Mouse (Mus musculus) olfactory bulb, adult 2 months (tissue): ENCODE results near the gene Ddah2.

ENCODE experiments used
- CTCF ChIP-seq: fragments of 200-500 bp; IDR thresholded peaks from 2 replicates; pipeline ENCODE4 v1.5.1; 2012; ENCODE audit warnings: low read depth, mild to moderate bottlenecking, low read length, moderate library complexity; ENCODE audit not compliant: insufficient read depth
- POLR2A ChIP-seq: fragments of 200-500 bp; IDR thresholded peaks from 2 replicates; pipeline ENCODE4 v1.6.1; 2012; ENCODE audit warnings: mild to moderate bottlenecking, low read depth, low read length, moderate library complexity; ENCODE audit not compliant: insufficient read depth

- TF ChIP-seq CTCF: no peak
- TF ChIP-seq POLR2A: no peak
Measured at GRCm38 (mm10) chr17:35066084-35066483, 7.2 kb downstream of the Ddah2 start, which contains the start of gene Mpig6b.
